Mouse (Mus musculus): ENCODE data around the gene Tshr. TPM values are rescaled to one million over a fixed set of nuclear protein-coding genes. Genes with fewer than 3 reads are reported as not detected.

Gene Tshr
- polyA plus RNA-seq, 1 experiment from 2014 or later: not detected

- whole genome bisulfite sequencing: 95% methylated on average over 3 of the region's 3 CpGs
- H3K27me3 ChIP-seq (ENCODE audit: low read depth, poor library complexity, severe bottlenecking): no peaks in the 10 kb centered on the region
- no peaks in the 10 kb centered on the region for H3K9me3 ChIP-seq (replicated peaks)
- no peak overlapping the region for H3K4me3 ChIP-seq
- H3K27ac ChIP-seq: no peak overlapping the region
- no peaks in the 10 kb centered on the region for H3K36me3 ChIP-seq
- H3K4me1 ChIP-seq: peaks cover 11% of the 10 kb centered on the region
- no peak for DNase-seq (ENCODE audit: low spot score)
Measured at GRCm38 (mm10) chr12:91592128-91592527, 207.8 kb downstream of the Tshr start.

Other genes with a start within 250 kb of the Tshr start
- gene Cep128, start 154 bp upstream of the Tshr start, polyA plus RNA-seq (2016; fragmentation: Nextera tagmentation; extraction: Ambion mirVana): 9.5 and 10.2 TPM in 2 replicates
- gene Gtf2a1, start 205.9 kb downstream of the Tshr start, polyA plus RNA-seq (2016; fragmentation: Nextera tagmentation; extraction: Ambion mirVana): 48.6 and 62.4 TPM in 2 replicates

Data from limb, embryonic 10.5 days (tissue).